Mouse (Mus musculus) layer of hippocampus, postnatal 25 days (tissue): ENCODE measurements around the gene Eif5. TPM values are rescaled to one million over a fixed set of nuclear protein-coding genes. Genes with fewer than 3 reads are reported as not detected.
A peak's percentile ranks its signal among the peaks of the same experiment; 100 is the strongest.
"Not testable (repeated sequence)": the region's sequence is repeated elsewhere in the genome, so short reads cannot be mapped to it uniquely, and the experiment has no call there.

Experiments
- DNase-seq, 2 experiments: peaks; one replicate each; pipeline ENCODE4 v3.0.0; 2022; ENCODE audit warnings: mixed read lengths in 2 of 2, low spot score in 1 of 2; ENCODE audit errors: extremely low spot score in 1 of 2
- total RNA-seq, 2 experiments: library from RNA; stranded (reverse); gene quantifications; 2 replicates each; pipeline ENCODE4 v1.2.3; 2021

The Eif5 gene
- 100 to 1,000 TPM; 243 to 246 TPM for total RNA-seq

GRCm38 (mm10) chr12:111537796-111538291 is at the start of gene Eif5:
Gene Eif5 (plus strand): TSS chr12:111538016.
- peak; percentile 99 for DNase-seq

- no peak for DNase-seq
Measured at GRCm38 (mm10) chr12:111489261-111489865, 48.5 kb upstream of the Eif5 start.

GRCm38 (mm10) chr12:111494931-111495330 is 42.9 kb upstream of the Eif5 start:
- no peak for DNase-seq

- no peak for DNase-seq
Measured at GRCm38 (mm10) chr12:111497076-111497475, 40.7 kb upstream of the Eif5 start.

- DNase-seq, result no peak
Measured at GRCm38 (mm10) chr12:111499617-111500016, 38.2 kb upstream of the Eif5 start.

GRCm38 (mm10) chr12:111500725-111501124 is 37.1 kb upstream of the Eif5 start:
- DNase-seq, result no peak

GRCm38 (mm10) chr12:111503063-111503567 is 34.7 kb upstream of the Eif5 start:
- DNase-seq, result no peak

GRCm38 (mm10) chr12:111503571-111503970 is 34.2 kb upstream of the Eif5 start:
- no peak for DNase-seq

GRCm38 (mm10) chr12:111504904-111505303 is 32.9 kb upstream of the Eif5 start:
- peak; percentile 95 to 96 for DNase-seq

- DNase-seq, result no peak
Measured at GRCm38 (mm10) chr12:111507001-111507400, 30.8 kb upstream of the Eif5 start.

- no peak for DNase-seq
Measured at GRCm38 (mm10) chr12:111507962-111508361, 29.9 kb upstream of the Eif5 start.

GRCm38 (mm10) chr12:111508438-111508837 is 29.4 kb upstream of the Eif5 start:
- DNase-seq, result not testable (repeated sequence)

- no peak for DNase-seq
Measured at GRCm38 (mm10) chr12:111512572-111513063, 25.2 kb upstream of the Eif5 start.

GRCm38 (mm10) chr12:111513673-111514072 is 24.1 kb upstream of the Eif5 start:
- no peak for DNase-seq

- no peak for DNase-seq
Measured at GRCm38 (mm10) chr12:111514231-111514792, 23.5 kb upstream of the Eif5 start.

- DNase-seq, result no peak
Measured at GRCm38 (mm10) chr12:111514874-111515649, 22.8 kb upstream of the Eif5 start.

GRCm38 (mm10) chr12:111515920-111516319 is 21.9 kb upstream of the Eif5 start:
- DNase-seq, result no peak

- no peak for DNase-seq
Measured at GRCm38 (mm10) chr12:111516826-111517225, 21.0 kb upstream of the Eif5 start.

- no peak for DNase-seq
Measured at GRCm38 (mm10) chr12:111517901-111518300, 19.9 kb upstream of the Eif5 start.

GRCm38 (mm10) chr12:111518391-111518790 is 19.4 kb upstream of the Eif5 start:
- DNase-seq, result no peak

- DNase-seq, result no peak
Measured at GRCm38 (mm10) chr12:111519821-111520220, 18.0 kb upstream of the Eif5 start.
